Mouse (Mus musculus): Measurements from ENCODE around the gene Akr7a5. TPM values are rescaled to one million over a fixed set of nuclear protein-coding genes. Genes with fewer than 3 reads are reported as not detected.
A peak's percentile ranks its signal among the peaks of the same experiment; 100 is the strongest.

Gene Akr7a5
- polyA plus RNA-seq, 1 experiment from 2014 or later: 56.6 TPM

- Histone ChIP-seq H3K27me3 (replicated peaks; ENCODE audit: control insufficient read depth, insufficient read depth, low read length) (peaks cover 5% of the 10 kb centered on the region; the same call in 1 of the 2 replicates), H3K9me3 (replicated peaks; ENCODE audit: control insufficient read depth, low read length) (no peaks in the 10 kb centered on the region), H3K4me1 (ENCODE audit: control insufficient read depth, insufficient read depth, low read length) (no peaks in the 10 kb centered on the region), H3K27ac (ENCODE audit: low read depth, low read length) (no peak overlapping the region), H3K9ac (ENCODE audit: low read length) (no peak overlapping the region), H3K4me2 (ENCODE audit: low read length) (no peak overlapping the region), H3K4me3 (ENCODE audit: low read depth, low read length) (no peak overlapping the region), H3K36me3 (ENCODE audit: control insufficient read depth, insufficient read depth, low read length) (no peaks in the 10 kb centered on the region)
- peak; percentile 64 for DNase-seq (ENCODE audit: low spot score)
- WGBS: 33% methylated on average over 24 of the region's 24 CpGs
- ATAC-seq: no peak
These were observed 26.4 kb downstream of the Akr7a5 start for GRCm38 (mm10) chr4:139336822-139337483.

- Histone ChIP-seq H3K4me3 (ENCODE audit: low read depth, low read length) (no peak overlapping the region), H3K9me3 (replicated peaks; ENCODE audit: control insufficient read depth, low read length) (no peaks in the 10 kb centered on the region), H3K27me3 (replicated peaks; ENCODE audit: control insufficient read depth, insufficient read depth, low read length) (peaks cover 5% of the 10 kb centered on the region; the same call in 1 of the 2 replicates), H3K4me2 (ENCODE audit: low read length) (no peak overlapping the region), H3K36me3 (ENCODE audit: control insufficient read depth, insufficient read depth, low read length) (no peaks in the 10 kb centered on the region), H3K27ac (ENCODE audit: low read depth, low read length) (no peak overlapping the region), H3K4me1 (ENCODE audit: control insufficient read depth, insufficient read depth, low read length) (no peaks in the 10 kb centered on the region), H3K9ac (ENCODE audit: low read length) (no peak overlapping the region)
- DNase-seq (ENCODE audit: low spot score) (no peak), ATAC-seq (no peak)
- WGBS: 61% methylated on average over 33 of the region's 33 CpGs
These were observed 27.6 kb downstream of the Akr7a5 start for GRCm38 (mm10) chr4:139338145-139338544.

DNA sequence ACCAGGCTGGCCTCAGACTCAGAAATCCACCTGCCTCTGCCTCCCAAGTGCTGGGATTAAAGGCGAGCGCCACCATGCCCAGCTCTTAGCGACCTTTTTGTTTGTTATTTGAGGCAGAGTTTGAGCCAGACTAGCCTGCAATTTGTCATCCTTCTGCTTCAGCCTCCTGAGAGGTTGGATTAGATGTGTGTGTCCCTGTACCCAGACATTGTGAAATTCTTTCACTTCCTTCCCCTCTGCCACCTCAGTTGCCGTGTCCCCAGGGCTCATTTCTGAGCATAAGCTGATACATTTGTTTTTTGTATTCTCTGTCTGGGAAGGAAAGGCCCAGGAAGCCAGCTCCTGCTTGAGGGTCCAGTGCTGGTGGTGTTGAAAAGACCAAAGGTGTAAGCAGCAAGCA is 30.3 kb downstream of the Akr7a5 start:
- H3K27me3 ChIP-seq (replicated peaks; ENCODE audit: control insufficient read depth, insufficient read depth, low read length): peaks cover 5% of the 10 kb centered on the region; the same call in 1 of the 2 replicates
- peaks cover 6% of the 10 kb centered on the region for H3K36me3 ChIP-seq (ENCODE audit: control insufficient read depth, insufficient read depth, low read length)
- H3K27ac ChIP-seq (ENCODE audit: low read depth, low read length): no peak overlapping the region
- H3K9ac ChIP-seq (ENCODE audit: low read length): no peak overlapping the region
- H3K9me3 ChIP-seq (replicated peaks; ENCODE audit: control insufficient read depth, low read length): no peaks in the 10 kb centered on the region
- no peak for DNase-seq (ENCODE audit: low spot score)
- no peak for ATAC-seq
- H3K4me2 ChIP-seq (ENCODE audit: low read length): no peak overlapping the region
- whole genome bisulfite sequencing: 74% methylated on average over 4 of the region's 4 CpGs
- H3K4me3 ChIP-seq (ENCODE audit: low read depth, low read length): no peak overlapping the region
- no peaks in the 10 kb centered on the region for H3K4me1 ChIP-seq (ENCODE audit: control insufficient read depth, insufficient read depth, low read length)

- Histone ChIP-seq H3K9ac (ENCODE audit: low read length) (no peak overlapping the region), H3K36me3 (ENCODE audit: control insufficient read depth, insufficient read depth, low read length) (peaks cover 14% of the 10 kb centered on the region), H3K27me3 (replicated peaks; ENCODE audit: control insufficient read depth, insufficient read depth, low read length) (peaks cover 5% of the 10 kb centered on the region; the same call in 1 of the 2 replicates), H3K4me3 (ENCODE audit: low read depth, low read length) (no peak overlapping the region), H3K27ac (ENCODE audit: low read depth, low read length) (no peak overlapping the region), H3K4me2 (ENCODE audit: low read length) (no peak overlapping the region), H3K9me3 (replicated peaks; ENCODE audit: control insufficient read depth, low read length) (no peaks in the 10 kb centered on the region), H3K4me1 (ENCODE audit: control insufficient read depth, insufficient read depth, low read length) (no peaks in the 10 kb centered on the region)
- 66% methylated on average over 7 of the region's 7 CpGs for WGBS
- no peak for DNase-seq (ENCODE audit: low spot score)
- no peak for ATAC-seq
These were observed 31.2 kb downstream of the Akr7a5 start for GRCm38 (mm10) chr4:139341556-139342233.

GRCm38 (mm10) chr4:139343718-139344117 is 33.2 kb downstream of the Akr7a5 start:
- Histone ChIP-seq H3K4me1 (ENCODE audit: control insufficient read depth, insufficient read depth, low read length) (no peaks in the 10 kb centered on the region), H3K36me3 (ENCODE audit: control insufficient read depth, insufficient read depth, low read length) (peaks cover 32% of the 10 kb centered on the region), H3K4me3 (ENCODE audit: low read depth, low read length) (no peak overlapping the region), H3K27ac (ENCODE audit: low read depth, low read length) (no peak overlapping the region), H3K4me2 (ENCODE audit: low read length) (no peak overlapping the region), H3K9ac (ENCODE audit: low read length) (no peak overlapping the region), H3K9me3 (replicated peaks; ENCODE audit: control insufficient read depth, low read length) (no peaks in the 10 kb centered on the region), H3K27me3 (replicated peaks; ENCODE audit: control insufficient read depth, insufficient read depth, low read length) (no peaks in the 10 kb centered on the region)
- DNase-seq (ENCODE audit: low spot score) (peak; percentile 23), ATAC-seq (no peak)
- WGBS: 49% methylated on average over 5 of the region's 5 CpGs

- H3K27me3 ChIP-seq (replicated peaks; ENCODE audit: control insufficient read depth, insufficient read depth, low read length): no peaks in the 10 kb centered on the region
- DNase-seq (ENCODE audit: low spot score): no peak
- WGBS: 71% methylated on average over 23 of the region's 23 CpGs
These were observed 35.0 kb downstream of the Akr7a5 start for GRCm38 (mm10) chr4:139345416-139346019.

DNA sequence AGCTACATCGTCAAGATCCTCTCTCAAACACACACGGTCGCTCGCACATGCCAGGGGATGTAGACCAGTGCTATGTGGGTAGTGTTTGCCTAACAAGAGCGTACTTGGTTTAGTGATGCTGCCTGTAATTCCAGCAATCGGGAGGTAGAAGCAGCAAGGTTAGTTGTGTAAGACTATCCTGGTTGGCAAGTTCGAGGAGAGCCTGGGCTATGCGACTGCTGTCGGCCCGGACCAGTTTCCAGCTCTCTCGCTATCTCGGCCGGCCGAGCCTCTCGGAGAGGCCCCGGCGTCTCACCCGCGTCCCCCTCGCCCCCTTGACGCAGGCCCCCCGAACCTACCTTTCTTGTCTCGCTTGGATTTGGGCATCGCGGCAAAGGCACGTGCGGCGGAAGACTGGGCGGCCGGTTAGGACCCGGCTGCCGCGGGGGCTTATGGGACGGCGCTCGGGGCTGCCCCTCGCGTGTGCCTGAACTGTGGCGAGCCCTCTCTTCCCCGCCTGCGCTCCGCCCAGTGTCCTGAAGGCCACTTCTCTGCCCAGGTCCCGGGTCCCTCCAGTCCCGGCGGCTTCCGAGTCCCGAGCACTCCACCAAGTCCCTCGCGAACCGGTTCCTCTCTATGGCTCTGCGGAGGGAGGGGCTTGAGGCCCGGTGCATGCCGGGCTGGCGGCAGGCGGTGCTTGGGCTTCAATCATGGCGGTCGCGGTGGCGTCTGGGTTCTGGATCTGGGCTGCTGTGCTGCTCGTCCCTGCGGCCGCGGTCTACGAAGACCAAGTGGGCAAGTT is 41.6 kb downstream of the Akr7a5 start, which contains the start of the genes Mrto4, Emc1 and Ubr4:
Gene Mrto4, minus strand, starts transcription at position 646 of the 781 bp plus-strand sequence.
Gene Emc1, plus strand, starts transcription at position 657 of the 781 bp plus-strand sequence.
Gene Ubr4, plus strand, starts transcription at position 679 of the 781 bp plus-strand sequence.
- H3K4me3 ChIP-seq (ENCODE audit: low read depth, low read length): peak within 1 kb of the TSS; percentile 83
- H3K36me3 ChIP-seq (ENCODE audit: control insufficient read depth, insufficient read depth, low read length): peaks cover 47% of the 10 kb centered on the region
- no peaks in the 10 kb centered on the region for H3K9me3 ChIP-seq (replicated peaks; ENCODE audit: control insufficient read depth, low read length)
- peak within 1 kb of the TSS; percentile 95 for H3K27ac ChIP-seq (ENCODE audit: low read depth, low read length)
- H3K4me1 ChIP-seq (ENCODE audit: control insufficient read depth, insufficient read depth, low read length): peaks cover 10% of the 10 kb centered on the region
- peak within 1 kb of the TSS; percentile 98 for H3K4me2 ChIP-seq (ENCODE audit: low read length)
- ATAC-seq (peak; percentile 99), DNase-seq (ENCODE audit: low spot score) (peak; percentile 91)
- under 1% methylated on average over 60 of the region's 64 CpGs for WGBS
- H3K9ac ChIP-seq (ENCODE audit: low read length): peak within 1 kb of the TSS; percentile 87
- H3K27me3 ChIP-seq (replicated peaks; ENCODE audit: control insufficient read depth, insufficient read depth, low read length): no peaks in the 10 kb centered on the region

More at GRCm38 (mm10) chr4:139345416-139346019, 35.0 kb downstream of the Akr7a5 start:
- H3K4me3 ChIP-seq (ENCODE audit: low read depth, low read length): no peak overlapping the region
- H3K27ac ChIP-seq (ENCODE audit: low read depth, low read length): no peak overlapping the region
- H3K4me2 ChIP-seq (ENCODE audit: low read length): no peak overlapping the region
- ATAC-seq: no peak
- peaks cover 42% of the 10 kb centered on the region for H3K36me3 ChIP-seq (ENCODE audit: control insufficient read depth, insufficient read depth, low read length)
- H3K9me3 ChIP-seq (replicated peaks; ENCODE audit: control insufficient read depth, low read length): no peaks in the 10 kb centered on the region
- no peaks in the 10 kb centered on the region for H3K4me1 ChIP-seq (ENCODE audit: control insufficient read depth, insufficient read depth, low read length)
- no peak overlapping the region for H3K9ac ChIP-seq (ENCODE audit: low read length)

- no peaks in the 10 kb centered on the region for H3K9me3 ChIP-seq (replicated peaks; ENCODE audit: control insufficient read depth, low read length)
- DNase-seq (ENCODE audit: low spot score): no peak
- H3K4me3 ChIP-seq (ENCODE audit: low read depth, low read length): peak overlapping the region; percentile 83
- peaks cover 10% of the 10 kb centered on the region for H3K4me1 ChIP-seq (ENCODE audit: control insufficient read depth, insufficient read depth, low read length)
- H3K27me3 ChIP-seq (replicated peaks; ENCODE audit: control insufficient read depth, insufficient read depth, low read length): no peaks in the 10 kb centered on the region
- ATAC-seq: no peak
- H3K4me2 ChIP-seq (ENCODE audit: low read length): peak overlapping the region; percentile 98
- peaks cover 50% of the 10 kb centered on the region for H3K36me3 ChIP-seq (ENCODE audit: control insufficient read depth, insufficient read depth, low read length)
- WGBS: 0% methylated on average over 7 of the region's 7 CpGs
- H3K9ac ChIP-seq (ENCODE audit: low read length): peak overlapping the region; percentile 87
- peak overlapping the region; percentile 95; the same call in 1 of the 2 replicates for H3K27ac ChIP-seq (ENCODE audit: low read depth, low read length)
These were observed 42.3 kb downstream of the Akr7a5 start for GRCm38 (mm10) chr4:139352832-139353231.
